Mouse (Mus musculus) C2C12 (cell line): ENCODE data around the gene Trem2. TPM values are rescaled to one million over a fixed set of nuclear protein-coding genes. Genes with fewer than 3 reads are reported as not detected.
"Not testable (repeated sequence)": the region's sequence is repeated elsewhere in the genome, so short reads cannot be mapped to it uniquely, and the experiment has no call there.

ENCODE experiments used
- H3K27me3 ChIP-seq: one replicate; pipeline ENCODE4 v1.6.1; 2011; ENCODE audit not compliant: control insufficient read depth, insufficient read depth, insufficient read length
- H3K36me3 ChIP-seq: one replicate; pipeline ENCODE4 v1.6.1; 2011; ENCODE audit not compliant: control insufficient read depth, insufficient read depth
- H3K4me3 ChIP-seq: one replicate; pipeline ENCODE4 v1.5.1; 2011; ENCODE audit warnings: mild to moderate bottlenecking, control low read depth; ENCODE audit not compliant: poor library complexity, insufficient read depth, severe bottlenecking
- H3K79me2 ChIP-seq: one replicate; pipeline ENCODE4 v1.6.1; 2011; ENCODE audit not compliant: control insufficient read depth, insufficient read depth
- H3K79me3 ChIP-seq: one replicate; pipeline ENCODE4 v1.6.1; 2011; ENCODE audit warnings: low read depth, control low read depth
- H3ac ChIP-seq: one replicate; pipeline ENCODE3; 2011; ENCODE audit warnings: low read depth; ENCODE audit not compliant: control insufficient read depth, insufficient read length
- CEBPB ChIP-seq: IDR thresholded peaks from one replicate; pipeline ENCODE4 v1.6.1; 2011; ENCODE audit warnings: low read depth, mild to moderate bottlenecking, control low read depth, moderate library complexity
- CTCF ChIP-seq: IDR thresholded peaks from one replicate; pipeline ENCODE4 v1.5.1; 2011; ENCODE audit not compliant: control insufficient read depth, insufficient read depth, insufficient read length
- FOSL1 ChIP-seq: IDR thresholded peaks from one replicate; pipeline ENCODE4 v1.8.0; 2011; ENCODE audit warnings: mild to moderate bottlenecking, low read length; ENCODE audit not compliant: poor library complexity, insufficient read depth, severe bottlenecking
- MAX ChIP-seq: IDR thresholded peaks from one replicate; pipeline ENCODE4 v1.6.1; 2011; ENCODE audit warnings: mild to moderate bottlenecking, control low read depth
- MYOD1 ChIP-seq: IDR thresholded peaks from one replicate; pipeline ENCODE4 v1.6.1; 2011; ENCODE audit warnings: low read depth; ENCODE audit not compliant: control insufficient read depth, insufficient read length
- MYOG ChIP-seq: IDR thresholded peaks from one replicate; pipeline ENCODE4 v1.6.1; 2011; ENCODE audit not compliant: control insufficient read depth, insufficient read length; ENCODE audit errors: extremely low read depth
- USF1 ChIP-seq: IDR thresholded peaks from one replicate; pipeline ENCODE4 v1.6.1; 2011; ENCODE audit warnings: low read depth, mild to moderate bottlenecking, control low read depth, moderate library complexity
- polyA plus RNA-seq: library from polyadenylated mRNA; unstranded; fragments of >200 nt; fragmentation: generic; extraction: Trizol; gene quantifications from one replicate; pipeline ENCODE4 v1.2.1, GENCODE M21; 2012; ENCODE audit warnings: missing spikeins

Gene Trem2
- polyA plus RNA-seq, 1 experiment = not detected

DNA sequence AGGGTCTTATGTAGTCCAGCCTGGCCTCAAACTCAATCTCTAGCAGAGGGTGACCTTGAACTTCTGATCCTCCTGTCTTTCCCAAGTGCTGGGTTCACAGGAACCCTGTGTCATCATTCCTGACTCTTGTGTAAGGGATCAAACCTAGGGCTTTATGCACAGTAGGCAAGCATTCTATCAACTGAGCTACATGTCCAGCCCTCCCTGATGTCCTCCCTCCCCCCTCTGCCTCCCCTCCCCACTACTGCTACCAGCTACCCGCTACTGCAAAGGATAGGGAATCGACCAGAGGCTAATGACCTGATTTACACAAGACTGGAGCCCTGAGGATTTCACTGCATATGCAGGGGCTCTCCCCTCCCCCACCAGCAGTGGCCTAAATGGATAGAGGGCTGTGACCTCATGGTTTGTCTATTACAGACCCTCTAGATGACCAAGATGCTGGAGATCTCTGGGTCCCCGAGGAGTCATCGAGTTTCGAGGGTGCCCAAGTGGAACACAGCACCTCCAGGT is 4.5 kb downstream of the Trem2 start:
- Histone ChIP-seq H3K79me2 (no peaks in the 10 kb centered on the region), H3ac (no peak overlapping the region), H3K79me3 (no peaks in the 10 kb centered on the region), H3K36me3 (no peaks in the 10 kb centered on the region), H3K27me3 (peaks cover 7% of the 10 kb centered on the region), H3K4me3 (no peak overlapping the region)
- no peak for TF ChIP-seq MAX
- TF ChIP-seq MYOD1 = no peak
- TF ChIP-seq CEBPB = no peak
- TF ChIP-seq CTCF = no peak
- TF ChIP-seq FOSL1 = no peak
- no peak for TF ChIP-seq MYOG
- no peak for TF ChIP-seq USF1

DNA sequence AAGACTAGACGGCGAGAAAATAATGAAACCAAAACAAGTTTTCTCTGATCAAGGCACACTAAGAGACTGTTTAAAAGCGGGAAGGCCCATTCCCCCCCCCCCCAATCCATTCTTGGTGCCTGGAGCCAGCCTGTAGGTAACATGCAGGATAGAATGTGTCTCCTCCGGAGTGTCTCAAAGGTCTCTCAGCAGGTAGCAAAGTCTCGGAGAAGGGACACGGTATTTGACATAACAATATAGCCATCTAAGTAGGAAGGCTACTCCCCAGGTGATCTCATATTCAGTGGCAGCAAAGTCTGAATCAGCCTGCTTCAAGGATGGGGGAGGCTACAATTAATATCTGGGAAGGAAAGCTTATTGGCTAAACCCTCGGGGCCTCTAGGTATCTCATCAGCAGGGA is 6.8 kb downstream of the Trem2 start:
- H3K79me2 ChIP-seq, H3K4me3 ChIP-seq, H3K79me3 ChIP-seq, H3ac ChIP-seq, H3K36me3 ChIP-seq, H3K27me3 ChIP-seq: not testable (repeated sequence)

DNA sequence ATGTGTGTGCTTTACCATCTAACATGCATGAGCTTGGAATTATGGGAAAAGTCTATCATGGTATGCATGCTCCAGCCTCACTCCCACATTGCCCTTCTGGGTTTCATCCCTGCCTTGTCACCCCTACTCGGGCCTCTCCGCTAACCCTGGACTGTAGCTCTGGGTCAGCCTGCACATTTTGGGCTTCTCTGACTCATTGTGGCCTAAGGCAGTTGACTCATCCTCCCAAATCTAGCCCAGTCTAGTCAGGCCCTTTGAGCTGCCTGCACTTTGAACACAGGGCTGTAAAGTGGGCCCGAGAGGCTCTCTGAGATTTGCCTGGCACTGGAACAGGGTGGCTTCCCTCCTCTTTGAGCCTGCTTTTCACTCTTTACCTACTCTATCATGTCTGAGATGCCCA is 9.6 kb downstream of the Trem2 start:
- Histone ChIP-seq H3K36me3 (no peaks in the 10 kb centered on the region), H3K4me3 (no peak overlapping the region), H3K79me3 (no peaks in the 10 kb centered on the region), H3K27me3 (no peaks in the 10 kb centered on the region), H3K79me2 (no peaks in the 10 kb centered on the region), H3ac (no peak overlapping the region)
- TF ChIP-seq CTCF = no peak
- TF ChIP-seq MAX = peak; percentile 42
- peak; percentile 77 for TF ChIP-seq FOSL1

DNA sequence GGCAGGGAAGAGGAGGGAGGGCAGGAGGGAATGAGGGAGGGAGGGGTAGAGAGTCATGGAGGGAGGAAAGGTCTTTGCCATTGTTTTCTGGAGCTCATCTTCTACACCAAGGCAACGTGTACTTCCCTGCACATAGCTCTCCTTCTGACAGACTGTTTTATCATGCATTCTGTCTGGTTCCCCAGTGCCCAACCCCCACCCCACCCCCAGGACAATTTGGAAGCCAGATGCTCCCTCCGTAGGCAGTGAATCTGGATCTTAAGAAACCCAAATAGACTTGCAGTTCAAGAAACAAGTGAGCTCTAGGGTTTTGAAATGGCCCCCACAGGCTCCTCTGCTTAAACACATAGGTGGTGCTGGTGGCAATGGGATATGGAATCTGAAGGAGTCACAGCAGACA is 11.7 kb downstream of the Trem2 start:
- no peak for TF ChIP-seq USF1
- no peak for TF ChIP-seq MYOG
- no peak for TF ChIP-seq FOSL1
- TF ChIP-seq CTCF = no peak
- no peak for TF ChIP-seq CEBPB
- no peak for TF ChIP-seq MYOD1
- no peak for TF ChIP-seq MAX
- no peaks in the 10 kb centered on the region for H3K79me2 ChIP-seq
- H3K79me3 ChIP-seq = no peaks in the 10 kb centered on the region
- no peak overlapping the region for H3K4me3 ChIP-seq
- H3ac ChIP-seq = no peak overlapping the region
- H3K27me3 ChIP-seq = no peaks in the 10 kb centered on the region
- no peaks in the 10 kb centered on the region for H3K36me3 ChIP-seq

DNA sequence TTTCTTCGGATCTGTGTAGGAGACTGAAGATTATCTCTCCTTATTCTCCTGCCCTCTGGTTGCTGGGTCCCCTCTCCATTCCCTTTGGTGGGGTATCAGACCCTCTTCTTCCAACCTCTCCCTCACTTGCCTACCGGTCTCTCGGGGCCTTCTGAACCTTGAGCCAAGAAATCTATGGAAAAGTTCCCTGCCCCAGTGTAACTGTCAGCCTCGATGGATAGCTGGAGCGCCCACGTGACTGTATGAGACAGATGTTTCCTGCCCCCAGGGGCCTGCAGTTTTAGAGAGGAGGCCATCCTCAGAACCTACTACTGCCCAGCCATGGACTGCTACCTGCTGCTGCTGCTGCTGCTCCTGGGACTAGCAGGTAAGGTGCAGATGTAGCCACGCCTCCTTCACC is 13.4 kb downstream of the Trem2 start, which contains the start of gene Treml1:
Gene Treml1, plus strand, starts transcription at position 301 of the 400 bp plus-strand sequence.
- TF ChIP-seq FOSL1 (no peak), MYOD1 (no peak), CEBPB (no peak), MAX (no peak), CTCF (no peak), USF1 (no peak), MYOG (no peak)
- H3K79me3 ChIP-seq = no peaks in the 10 kb centered on the region
- no peaks in the 10 kb centered on the region for H3K27me3 ChIP-seq

DNA sequence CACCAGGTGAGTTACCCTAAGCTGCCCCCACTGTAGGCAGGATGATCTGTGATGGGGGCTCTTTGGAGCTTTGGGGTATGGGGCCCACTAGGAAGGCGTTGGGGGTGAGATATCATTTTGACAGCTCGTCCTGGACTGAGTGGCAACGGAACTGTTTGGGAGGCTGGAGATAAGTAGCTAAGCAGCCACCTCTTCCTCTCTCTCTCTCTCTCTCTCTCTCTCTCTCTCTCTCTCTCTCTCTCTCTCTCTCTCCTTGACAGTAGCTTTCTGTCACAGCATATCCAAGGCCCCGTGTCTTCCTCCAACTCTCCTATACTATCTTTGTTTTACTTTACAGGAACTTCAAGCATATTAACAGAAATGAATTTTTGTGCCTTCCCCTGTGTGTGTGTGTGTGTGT is 14.3 kb downstream of the Trem2 start:
- H3ac ChIP-seq = no peak overlapping the region
- no peaks in the 10 kb centered on the region for H3K27me3 ChIP-seq
- H3K36me3 ChIP-seq = no peaks in the 10 kb centered on the region
- H3K79me2 ChIP-seq = no peaks in the 10 kb centered on the region
- TF ChIP-seq MAX (no peak), FOSL1 (no peak), MYOD1 (no peak), MYOG (no peak), CEBPB (no peak), USF1 (no peak), CTCF (no peak)
- no peak overlapping the region for H3K4me3 ChIP-seq
- H3K79me3 ChIP-seq = no peaks in the 10 kb centered on the region

More for the DNA sequence above, 13.4 kb downstream of the Trem2 start, which contains the start of gene Treml1:
- Histone ChIP-seq H3K79me2 (no peaks in the 10 kb centered on the region), H3K36me3 (no peaks in the 10 kb centered on the region), H3ac (no peak within 1 kb of the TSS), H3K4me3 (no peak within 1 kb of the TSS)

DNA sequence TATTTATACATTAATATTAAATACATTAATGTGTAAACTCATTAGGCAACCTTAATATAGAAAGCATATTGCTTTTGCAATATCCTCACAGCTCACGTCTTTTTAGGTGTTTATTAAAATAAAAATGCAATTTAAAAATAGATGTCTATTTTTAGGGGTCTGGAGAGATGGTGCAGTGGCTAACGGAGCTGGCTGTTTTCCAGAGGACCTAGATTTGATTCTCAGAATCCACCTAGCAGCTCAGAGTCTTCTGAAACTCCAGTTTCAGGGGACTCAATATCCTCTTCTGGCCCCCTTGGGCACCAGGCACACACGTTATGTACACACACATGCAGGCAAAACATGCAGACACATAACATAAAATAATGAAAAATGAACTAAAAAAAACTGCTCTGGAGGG is 16.1 kb downstream of the Trem2 start:
- Histone ChIP-seq H3K79me2 (no peaks in the 10 kb centered on the region), H3K79me3 (no peaks in the 10 kb centered on the region), H3K27me3 (no peaks in the 10 kb centered on the region), H3ac (no peak overlapping the region), H3K4me3 (no peak overlapping the region), H3K36me3 (no peaks in the 10 kb centered on the region)
- no peak for TF ChIP-seq CTCF
- TF ChIP-seq MAX = no peak
- TF ChIP-seq FOSL1 = no peak
- TF ChIP-seq MYOG = no peak
- TF ChIP-seq CEBPB = no peak
- no peak for TF ChIP-seq MYOD1
- no peak for TF ChIP-seq USF1
